Mouse (Mus musculus): ENCODE data around the gene Cbln4. TPM values are rescaled to one million over a fixed set of nuclear protein-coding genes. Genes with fewer than 3 reads are reported as not detected.
A peak's percentile ranks its signal among the peaks of the same experiment; 100 is the strongest.

The Cbln4 gene
- polyA plus RNA-seq, 2 experiments = 2.1 to 2.4 TPM

DNA sequence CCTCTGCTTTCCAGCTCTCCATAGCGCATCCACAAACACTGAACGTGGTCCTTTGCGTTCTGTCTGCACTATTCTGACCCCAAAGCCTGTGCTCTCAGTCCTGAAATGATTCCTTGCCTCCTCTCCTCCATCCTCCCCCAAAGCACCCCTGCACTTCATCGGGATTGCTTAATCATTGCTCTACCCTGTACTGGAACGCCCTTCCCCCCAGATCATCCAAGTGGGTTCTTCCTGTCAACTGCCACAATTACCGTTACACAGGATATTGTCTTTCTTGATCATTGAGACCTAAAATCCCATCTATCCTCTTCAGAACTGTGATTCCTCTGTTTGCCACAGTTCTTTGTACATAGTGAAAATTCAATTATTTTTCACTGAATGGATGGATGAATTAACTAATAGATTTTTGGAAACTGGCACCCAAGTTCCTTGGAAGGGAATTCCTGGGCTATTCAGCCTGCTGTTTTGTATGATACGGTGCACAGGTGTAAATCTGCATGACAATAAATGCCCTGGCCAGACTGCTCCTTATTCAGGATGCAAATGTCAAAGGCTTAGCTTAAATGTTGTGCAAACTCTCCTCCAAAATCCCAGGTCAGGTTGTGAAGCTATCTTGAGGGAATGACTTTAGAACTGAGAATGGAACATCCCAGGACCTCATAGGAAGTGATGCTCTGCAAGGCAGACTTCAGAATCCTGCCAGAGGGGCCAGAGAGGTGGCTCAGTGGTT, 15.8 kb upstream of the Cbln4 start:
- no peaks in the 10 kb centered on the region for H3K27me3 ChIP-seq (ENCODE audit: control insufficient read depth, insufficient read depth, low read length)
- no peaks in the 10 kb centered on the region for H3K4me1 ChIP-seq (ENCODE audit: control insufficient read depth, insufficient read depth, low read length)
- TF ChIP-seq POLR2A (IDR thresholded peaks at IDR 0.05; ENCODE audit: borderline replicate concordance, extremely low read depth, insufficient read depth, insufficient read length) = no peak
- H3K4me3 ChIP-seq (replicated peaks; ENCODE audit: low read length) = no peak overlapping the region
- no peaks in the 10 kb centered on the region for H3K9me3 ChIP-seq (ENCODE audit: control insufficient read depth, low read length)
- H3K9ac ChIP-seq (ENCODE audit: low read depth, low read length, severe bottlenecking) = no peak overlapping the region
- H3K27ac ChIP-seq (replicated peaks; ENCODE audit: low read depth, low read length) = no peak overlapping the region
- H3K4me2 ChIP-seq (replicated peaks; ENCODE audit: low read depth, low read length, severe bottlenecking) = no peak overlapping the region
- no peak for ATAC-seq (ENCODE audit: low FRiP score, low read depth)
- no peak for DNase-seq (ENCODE audit: low spot score)
- H3K36me3 ChIP-seq (ENCODE audit: control insufficient read depth, insufficient read depth, low read length) = no peaks in the 10 kb centered on the region
- WGBS = 80% methylated on average over 7 of the region's 7 CpGs

DNA sequence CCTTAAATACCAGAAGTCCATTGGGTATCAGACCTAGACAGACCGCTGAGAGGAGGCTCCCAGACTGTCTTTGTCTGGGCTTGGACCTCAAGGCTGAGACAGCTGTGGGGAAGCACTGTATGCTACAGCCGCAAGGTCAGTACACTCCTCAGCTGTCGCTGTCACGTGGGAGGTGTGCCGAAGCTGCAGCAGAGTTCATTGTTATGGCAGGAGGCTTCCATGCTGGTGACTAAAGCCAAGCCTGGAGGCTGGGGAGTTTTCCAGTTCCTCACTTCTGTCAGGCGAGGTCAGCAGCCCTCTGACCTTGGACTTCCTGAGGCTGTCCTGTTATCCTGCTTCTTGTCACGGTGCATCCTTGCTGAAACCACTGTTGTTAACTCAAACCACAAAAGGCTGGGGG, 2.7 kb upstream of the Cbln4 start:
- Histone ChIP-seq H3K4me3 (replicated peaks; ENCODE audit: low read length) (no peak overlapping the region), H3K36me3 (ENCODE audit: control insufficient read depth, insufficient read depth, low read length) (no peaks in the 10 kb centered on the region), H3K4me2 (replicated peaks; ENCODE audit: low read depth, low read length, severe bottlenecking) (no peak overlapping the region), H3K9ac (ENCODE audit: low read depth, low read length, severe bottlenecking) (no peak overlapping the region), H3K9me3 (ENCODE audit: control insufficient read depth, low read length) (no peaks in the 10 kb centered on the region), H3K27me3 (ENCODE audit: control insufficient read depth, insufficient read depth, low read length) (peaks cover 39% of the 10 kb centered on the region), H3K27ac (replicated peaks; ENCODE audit: low read depth, low read length) (no peak overlapping the region), H3K4me1 (ENCODE audit: control insufficient read depth, insufficient read depth, low read length) (peaks cover 7% of the 10 kb centered on the region; the same call in 1 of the 2 replicates)
- DNase-seq (ENCODE audit: low spot score) (peak; percentile 48), ATAC-seq (ENCODE audit: low FRiP score, low read depth) (peak; percentile 83)
- WGBS = 43% methylated on average over 7 of the region's 7 CpGs
- no peak for TF ChIP-seq POLR2A (IDR thresholded peaks at IDR 0.05; ENCODE audit: borderline replicate concordance, extremely low read depth, insufficient read depth, insufficient read length)

DNA sequence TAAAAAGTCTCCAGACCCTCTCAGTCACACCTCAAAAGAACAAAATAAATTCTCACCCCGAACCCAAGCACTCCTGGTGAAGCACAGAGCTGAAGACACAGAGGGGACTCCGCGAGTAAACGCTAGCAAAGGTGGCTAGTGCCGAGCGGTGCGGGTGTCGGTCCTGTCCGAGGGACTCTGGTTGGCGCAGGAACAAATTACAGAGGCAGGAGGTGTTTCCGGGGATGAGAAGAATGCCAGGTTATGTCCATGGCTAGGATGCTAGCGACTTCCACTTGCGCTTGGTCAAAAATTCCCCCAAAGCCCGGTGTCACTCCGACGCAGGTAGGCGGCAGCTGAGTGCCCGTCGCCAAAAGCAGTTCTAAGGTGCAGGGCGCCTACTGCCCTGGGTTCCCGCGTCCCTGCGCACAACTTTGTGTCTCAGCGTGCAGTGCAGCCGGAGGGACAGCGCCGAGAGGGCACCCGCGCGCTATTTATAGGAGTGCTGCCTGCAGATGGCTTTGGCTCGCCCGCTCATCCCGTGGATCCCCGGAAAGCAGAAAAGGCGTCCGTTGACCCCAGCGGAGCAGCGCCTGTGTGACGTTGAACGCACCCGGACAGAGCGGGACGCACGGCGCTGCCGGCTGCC, 545 bp downstream of the Cbln4 start:
- Histone ChIP-seq H3K4me1 (ENCODE audit: control insufficient read depth, insufficient read depth, low read length) (peaks cover 7% of the 10 kb centered on the region; the same call in 1 of the 2 replicates), H3K9ac (ENCODE audit: low read depth, low read length, severe bottlenecking) (no peak overlapping the region), H3K36me3 (ENCODE audit: control insufficient read depth, insufficient read depth, low read length) (no peaks in the 10 kb centered on the region), H3K4me2 (replicated peaks; ENCODE audit: low read depth, low read length, severe bottlenecking) (peak overlapping the region; percentile 34), H3K4me3 (replicated peaks; ENCODE audit: low read length) (peak overlapping the region; percentile 25), H3K9me3 (ENCODE audit: control insufficient read depth, low read length) (no peaks in the 10 kb centered on the region), H3K27ac (replicated peaks; ENCODE audit: low read depth, low read length) (no peak overlapping the region), H3K27me3 (ENCODE audit: control insufficient read depth, insufficient read depth, low read length) (peaks cover 43% of the 10 kb centered on the region)
- ATAC-seq (ENCODE audit: low FRiP score, low read depth) (no peak), DNase-seq (ENCODE audit: low spot score) (no peak)
- WGBS = under 1% methylated on average over 43 of the region's 46 CpGs
- TF ChIP-seq POLR2A (IDR thresholded peaks at IDR 0.05; ENCODE audit: borderline replicate concordance, extremely low read depth, insufficient read depth, insufficient read length) = no peak

DNA sequence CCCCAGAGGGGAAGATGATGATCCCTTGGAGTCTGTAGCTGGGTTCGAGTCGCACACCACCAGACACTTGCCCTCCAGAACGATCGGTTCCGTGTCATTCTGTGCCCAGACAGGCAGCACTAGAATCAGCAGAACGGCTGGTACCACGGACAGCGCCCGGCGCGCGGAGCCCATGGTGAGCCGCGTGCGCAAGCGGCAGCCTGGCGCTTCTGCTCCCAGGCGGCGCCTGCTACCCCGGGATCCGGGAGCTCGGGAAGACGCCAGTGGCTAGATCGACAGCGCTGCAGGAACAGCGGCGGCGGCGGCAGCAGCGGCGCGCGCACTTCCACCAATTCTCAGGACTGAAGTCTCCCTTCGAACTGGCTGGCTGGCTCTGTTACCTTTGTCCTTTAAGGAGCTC, 1.1 kb downstream of the Cbln4 start:
- no peaks in the 10 kb centered on the region for H3K36me3 ChIP-seq (ENCODE audit: control insufficient read depth, insufficient read depth, low read length)
- H3K9ac ChIP-seq (ENCODE audit: low read depth, low read length, severe bottlenecking) = no peak overlapping the region
- H3K27ac ChIP-seq (replicated peaks; ENCODE audit: low read depth, low read length) = no peak overlapping the region
- 1% methylated on average over 28 of the region's 34 CpGs for WGBS
- H3K4me1 ChIP-seq (ENCODE audit: control insufficient read depth, insufficient read depth, low read length) = peaks cover 7% of the 10 kb centered on the region; the same call in 1 of the 2 replicates
- no peaks in the 10 kb centered on the region for H3K9me3 ChIP-seq (ENCODE audit: control insufficient read depth, low read length)
- ATAC-seq (ENCODE audit: low FRiP score, low read depth) (peak; percentile 77), DNase-seq (ENCODE audit: low spot score) (peak; percentile 91)
- peak overlapping the region; percentile 34 for H3K4me2 ChIP-seq (replicated peaks; ENCODE audit: low read depth, low read length, severe bottlenecking)
- no peak for TF ChIP-seq POLR2A (IDR thresholded peaks at IDR 0.05; ENCODE audit: borderline replicate concordance, extremely low read depth, insufficient read depth, insufficient read length)
- H3K27me3 ChIP-seq (ENCODE audit: control insufficient read depth, insufficient read depth, low read length) = peaks cover 43% of the 10 kb centered on the region
- peak overlapping the region; percentile 25 for H3K4me3 ChIP-seq (replicated peaks; ENCODE audit: low read length)

DNA sequence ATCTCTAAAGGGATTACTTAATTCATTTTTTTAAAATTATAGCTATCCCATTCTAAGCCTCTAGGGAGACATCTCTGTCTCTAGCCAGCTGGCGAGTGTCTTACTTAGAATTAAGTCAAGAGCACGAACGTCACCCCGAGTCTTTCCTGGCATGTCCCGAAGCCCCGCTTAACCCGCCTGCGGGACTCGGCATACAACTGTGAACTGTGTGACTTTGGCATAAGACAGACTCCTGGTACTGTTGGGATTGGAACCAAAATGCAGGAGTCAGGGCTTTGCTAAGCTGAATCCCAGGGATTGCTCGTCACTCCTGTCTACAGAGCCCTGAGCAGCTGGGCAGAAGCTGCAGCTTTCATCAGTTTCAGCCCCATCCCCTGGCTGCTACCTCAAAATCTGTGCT, 2.4 kb downstream of the Cbln4 start:
- DNase-seq (ENCODE audit: low spot score) = no peak
- Histone ChIP-seq H3K27me3 (ENCODE audit: control insufficient read depth, insufficient read depth, low read length) (peaks cover 43% of the 10 kb centered on the region), H3K4me2 (replicated peaks; ENCODE audit: low read depth, low read length, severe bottlenecking) (no peak overlapping the region), H3K4me3 (replicated peaks; ENCODE audit: low read length) (no peak overlapping the region), H3K9me3 (ENCODE audit: control insufficient read depth, low read length) (no peaks in the 10 kb centered on the region), H3K4me1 (ENCODE audit: control insufficient read depth, insufficient read depth, low read length) (peaks cover 7% of the 10 kb centered on the region; the same call in 1 of the 2 replicates), H3K9ac (ENCODE audit: low read depth, low read length, severe bottlenecking) (no peak overlapping the region), H3K36me3 (ENCODE audit: control insufficient read depth, insufficient read depth, low read length) (no peaks in the 10 kb centered on the region), H3K27ac (replicated peaks; ENCODE audit: low read depth, low read length) (no peak overlapping the region)
- no peak for ATAC-seq (ENCODE audit: low FRiP score, low read depth)
- TF ChIP-seq POLR2A (IDR thresholded peaks at IDR 0.05; ENCODE audit: borderline replicate concordance, extremely low read depth, insufficient read depth, insufficient read length) = no peak
- WGBS = 51% methylated on average over 10 of the region's 10 CpGs

All from limb, embryonic 14.5 days (tissue).